Mouse (Mus musculus) brown adipose tissue, adult 24 weeks (tissue): ENCODE measurements around the gene Nhsl2. TPM values are rescaled to one million over a fixed set of nuclear protein-coding genes. Genes with fewer than 3 reads are reported as not detected.

Source experiments
- H3K27ac ChIP-seq: fragments of 200-500 bp; replicated peaks from 2 replicates; pipeline ENCODE4 v1.5.1; 2012; ENCODE audit warnings: low read depth, mild to moderate bottlenecking, low read length
- H3K4me1 ChIP-seq: fragments of 200-500 bp; 2 replicates; pipeline ENCODE4 v1.6.1; 2012; ENCODE audit warnings: low read length, mixed read lengths; ENCODE audit not compliant: control insufficient read depth, insufficient read depth, insufficient read length
- H3K4me3 ChIP-seq: fragments of 200-500 bp; 2 replicates; pipeline ENCODE4 v1.5.1; 2012; ENCODE audit warnings: low read depth, mild to moderate bottlenecking, low read length, moderate library complexity; ENCODE audit not compliant: insufficient read depth
- polyA plus RNA-seq: library from polyadenylated mRNA; stranded (reverse); fragments of >200 nt; gene quantifications from 2 replicates; pipeline ENCODE4 v1.2.4, GENCODE M21; 2012; ENCODE audit not compliant: missing spikeins, insufficient read depth, insufficient read length

Nhsl2 gene
- polyA plus RNA-seq, 1 experiment: 4.6 TPM

- H3K27ac ChIP-seq: no peak overlapping the region
- no peak overlapping the region for H3K4me3 ChIP-seq
- H3K4me1 ChIP-seq: no peaks in the 10 kb centered on the region; the same call in 1 of the 2 replicates
Measured at GRCm38 (mm10) chrX:101986657-101987367, 137.6 kb downstream of the Nhsl2 start.

DNA sequence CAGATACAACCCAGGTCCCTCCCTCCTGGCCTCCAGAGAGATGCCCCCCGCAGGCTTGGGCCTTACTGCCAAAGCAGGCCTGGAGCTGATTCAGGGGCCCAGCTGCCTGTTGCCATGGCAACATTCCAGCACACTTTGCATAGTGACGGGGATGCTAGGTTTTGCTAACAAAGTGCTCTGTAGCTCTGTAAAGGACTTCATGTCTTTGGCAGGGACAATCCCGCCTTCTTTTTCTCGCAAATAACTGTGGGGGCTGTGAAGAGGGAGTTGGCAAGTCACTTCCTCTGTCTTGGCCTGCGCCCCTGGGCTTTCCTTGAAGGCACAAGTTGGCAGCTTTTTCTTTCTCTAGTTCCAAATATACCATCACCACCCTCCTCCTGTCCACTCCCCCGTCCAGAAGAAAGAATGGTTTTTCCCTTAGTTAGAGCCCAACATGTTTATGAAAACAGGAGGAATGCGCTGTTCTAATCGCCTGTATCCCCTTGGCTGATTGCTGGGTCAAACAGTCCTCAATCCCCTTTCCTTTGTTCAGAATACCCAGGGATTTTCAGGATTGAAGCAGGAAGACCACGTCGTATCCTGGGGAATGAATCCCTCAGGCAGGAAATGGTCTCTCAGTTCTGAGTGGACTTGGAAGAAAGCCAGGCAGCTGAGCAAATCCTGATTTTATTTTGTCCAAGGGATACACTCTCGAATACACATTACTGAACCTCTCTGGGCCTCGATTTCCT, 144.8 kb downstream of the Nhsl2 start:
- H3K27ac ChIP-seq: peak overlapping the region; percentile 21
- H3K4me1 ChIP-seq: no peaks in the 10 kb centered on the region; the same call in 1 of the 2 replicates
- no peak overlapping the region for H3K4me3 ChIP-seq

DNA sequence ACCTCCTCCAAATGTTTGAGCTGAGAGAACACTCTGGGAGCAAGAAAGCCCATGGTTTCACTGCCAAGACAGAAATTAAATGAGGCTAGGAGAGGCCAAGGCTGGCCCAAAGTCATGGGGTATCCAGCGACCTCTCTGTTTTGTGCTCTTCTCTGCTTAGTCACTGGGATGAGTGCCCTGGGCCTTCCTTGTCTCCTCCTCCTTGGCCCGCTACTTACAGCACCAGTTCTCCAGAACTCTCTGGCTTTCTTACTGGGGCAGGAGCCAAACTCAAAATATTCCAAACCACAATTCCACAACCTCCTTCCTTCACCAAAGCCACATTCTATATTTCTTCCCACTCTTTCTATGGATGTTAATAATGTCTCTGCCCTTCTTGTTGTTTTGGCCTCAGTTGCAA, 147.5 kb downstream of the Nhsl2 start:
- no peaks in the 10 kb centered on the region; the same call in 1 of the 2 replicates for H3K4me1 ChIP-seq
- H3K27ac ChIP-seq: no peak overlapping the region
- H3K4me3 ChIP-seq: no peak overlapping the region

- Histone ChIP-seq H3K27ac (no peak overlapping the region), H3K4me1 (peaks cover 3% of the 10 kb centered on the region; the same call in 1 of the 2 replicates), H3K4me3 (no peak overlapping the region)
Measured at GRCm38 (mm10) chrX:102003632-102004315, 154.6 kb downstream of the Nhsl2 start.

DNA sequence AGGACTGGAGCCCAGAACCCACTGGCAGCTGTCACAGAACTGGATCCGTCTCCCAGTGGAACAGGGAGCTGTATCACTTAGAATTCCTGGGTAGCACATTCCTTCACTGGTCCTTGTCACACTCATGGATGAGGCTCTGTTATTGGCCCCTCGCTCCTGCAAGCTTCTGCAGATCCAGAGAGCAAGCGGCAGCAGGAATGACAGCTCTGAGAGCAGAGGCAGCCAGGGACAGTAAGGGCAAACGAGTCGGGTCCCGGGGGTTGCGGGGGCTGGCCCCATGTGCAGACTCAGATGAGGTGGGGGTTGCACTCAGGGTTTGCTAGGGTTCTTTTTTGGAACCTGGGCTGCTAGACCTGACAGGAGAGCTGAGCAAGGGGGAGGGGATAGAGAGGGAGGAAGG, 155.2 kb downstream of the Nhsl2 start:
- no peak overlapping the region for H3K27ac ChIP-seq
- no peak overlapping the region for H3K4me3 ChIP-seq

DNA sequence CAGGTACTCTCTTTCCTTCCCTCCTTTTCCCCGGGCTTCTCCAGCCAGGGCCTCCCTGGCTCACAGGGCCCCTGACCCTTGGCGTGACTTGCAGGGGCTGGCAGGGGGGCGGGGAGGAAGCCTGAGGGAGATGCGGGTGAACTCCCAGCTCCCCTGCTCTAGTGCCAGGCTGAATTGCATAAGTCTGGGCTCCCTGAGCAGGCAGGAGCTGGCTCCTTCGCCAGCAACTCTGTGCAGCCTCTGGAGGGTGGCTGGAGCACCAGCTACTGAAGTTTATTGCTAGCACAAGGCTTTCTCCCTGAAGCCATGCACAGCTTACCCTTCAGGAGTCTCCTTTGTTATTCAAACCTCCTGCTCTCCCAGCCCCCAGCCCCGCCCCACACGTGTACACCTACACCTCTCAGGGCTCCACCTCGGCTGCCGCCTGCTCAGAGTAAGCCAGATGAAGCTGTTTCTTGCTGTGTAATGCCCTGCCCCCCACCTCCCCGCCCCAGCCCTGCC, 156.0 kb downstream of the Nhsl2 start:
- Histone ChIP-seq H3K4me3 (no peak overlapping the region), H3K4me1 (peaks cover 3% of the 10 kb centered on the region; the same call in 1 of the 2 replicates), H3K27ac (no peak overlapping the region)

More for the DNA sequence above, 155.2 kb downstream of the Nhsl2 start:
- peaks cover 3% of the 10 kb centered on the region; the same call in 1 of the 2 replicates for H3K4me1 ChIP-seq

DNA sequence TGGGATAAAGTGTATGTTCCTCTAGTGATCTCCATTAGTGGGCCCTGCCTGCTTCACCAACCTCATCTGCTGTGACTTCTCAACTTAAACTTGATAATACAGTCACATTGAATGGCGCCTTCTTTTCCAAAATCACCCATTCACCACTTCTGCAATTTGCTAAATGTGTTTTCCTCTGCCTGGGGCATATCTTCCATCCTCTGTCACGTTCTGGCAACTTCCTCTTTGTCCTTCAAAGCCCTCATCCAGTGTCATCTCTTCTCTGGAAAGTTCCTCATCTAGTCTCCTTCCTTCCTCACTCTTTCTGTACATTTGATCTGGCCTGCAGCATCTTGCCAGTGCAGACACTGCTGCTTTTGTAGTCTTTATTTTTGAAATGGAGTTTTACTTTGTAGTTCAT, 158.8 kb downstream of the Nhsl2 start:
- Histone ChIP-seq H3K4me3 (no peak overlapping the region), H3K4me1 (peaks cover 3% of the 10 kb centered on the region; the same call in 1 of the 2 replicates), H3K27ac (no peak overlapping the region)

DNA sequence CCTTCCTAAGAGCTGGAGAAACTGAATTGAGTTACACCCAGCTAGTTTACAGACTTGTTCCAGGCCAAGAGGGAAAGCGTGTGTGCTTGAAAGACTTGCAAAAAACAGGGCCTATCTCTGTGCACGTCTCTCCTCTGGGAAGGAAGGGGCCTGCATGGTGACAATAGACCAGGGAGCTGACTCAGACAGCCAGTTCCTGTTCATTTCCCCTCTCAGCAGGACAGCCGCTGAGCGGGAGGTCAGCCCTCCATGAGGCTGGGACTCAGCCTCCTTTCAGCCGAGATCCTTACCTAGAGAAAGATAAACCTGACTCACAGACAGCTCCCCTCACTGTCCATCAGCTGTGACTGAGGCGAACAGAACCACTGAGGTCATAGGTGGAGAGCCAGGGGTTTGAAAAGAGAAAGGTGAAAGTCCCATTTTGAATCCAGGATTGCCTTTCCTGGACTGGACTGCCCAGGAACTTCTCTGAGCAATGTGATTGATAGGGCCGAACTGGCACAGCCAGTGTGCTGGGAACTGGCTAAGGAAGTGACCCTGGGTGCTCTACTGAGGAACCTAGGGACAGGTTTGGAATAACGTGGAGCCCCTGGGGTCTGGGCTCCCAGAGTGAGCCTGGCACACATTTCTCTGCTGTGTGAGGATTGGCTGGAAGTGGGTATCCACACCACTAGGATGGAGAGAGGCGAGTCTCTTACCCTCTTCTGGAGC, 168.2 kb downstream of the Nhsl2 start:
- peak overlapping the region; percentile 97 for H3K27ac ChIP-seq
- peak overlapping the region; percentile 71 for H3K4me3 ChIP-seq
- peaks cover 16% of the 10 kb centered on the region for H3K4me1 ChIP-seq

- Histone ChIP-seq H3K27ac (peak overlapping the region; percentile 23; the same call in 1 of the 2 replicates), H3K4me1 (peaks cover 16% of the 10 kb centered on the region), H3K4me3 (peak overlapping the region; percentile 71)
Measured at GRCm38 (mm10) chrX:102018890-102019289, 169.7 kb downstream of the Nhsl2 start.

DNA sequence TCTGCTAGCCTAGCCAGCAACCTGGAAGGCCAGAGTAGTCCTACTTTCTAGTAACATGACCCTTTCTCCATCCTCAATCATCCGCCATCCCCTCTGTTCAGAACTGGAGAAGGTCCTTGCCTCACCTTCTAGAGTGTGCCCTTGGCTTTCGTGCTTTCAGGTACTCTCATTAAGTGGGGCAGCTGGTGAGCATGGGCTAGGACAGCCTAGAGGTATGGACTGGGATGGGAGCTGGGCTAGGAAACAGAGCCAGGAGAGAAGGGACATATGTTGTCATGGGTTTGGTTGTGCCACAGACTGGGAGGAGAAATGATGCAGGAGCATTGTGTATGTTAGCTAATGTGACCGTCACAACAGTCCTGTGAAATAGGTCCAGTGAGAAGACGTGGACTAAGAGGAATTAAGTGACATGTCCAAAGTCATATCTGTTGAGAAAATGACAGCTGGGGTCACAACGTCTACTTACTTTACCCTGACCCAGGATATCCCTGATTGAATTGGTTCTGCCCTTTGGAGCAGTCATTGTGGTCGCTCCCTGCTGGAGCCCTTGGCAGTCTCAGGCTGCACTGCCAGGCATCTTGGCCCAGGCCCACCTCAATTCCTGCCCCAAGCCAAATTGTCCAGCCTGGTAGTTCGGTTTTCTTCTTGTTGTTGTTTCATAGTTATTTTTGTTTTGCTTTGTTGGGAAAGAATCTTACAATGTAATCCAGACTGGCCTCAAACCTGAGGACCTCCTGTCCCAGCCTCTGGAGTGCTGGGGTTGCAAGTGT, 170.5 kb downstream of the Nhsl2 start:
- peak overlapping the region; percentile 37 for H3K27ac ChIP-seq
- peaks cover 16% of the 10 kb centered on the region for H3K4me1 ChIP-seq
- peak overlapping the region; percentile 28 for H3K4me3 ChIP-seq

GRCm38 (mm10) chrX:102024976-102025375, 175.8 kb downstream of the Nhsl2 start:
- H3K27ac ChIP-seq: no peak overlapping the region
- H3K4me3 ChIP-seq: no peak overlapping the region
- H3K4me1 ChIP-seq: peaks cover 4% of the 10 kb centered on the region; the same call in 1 of the 2 replicates

DNA sequence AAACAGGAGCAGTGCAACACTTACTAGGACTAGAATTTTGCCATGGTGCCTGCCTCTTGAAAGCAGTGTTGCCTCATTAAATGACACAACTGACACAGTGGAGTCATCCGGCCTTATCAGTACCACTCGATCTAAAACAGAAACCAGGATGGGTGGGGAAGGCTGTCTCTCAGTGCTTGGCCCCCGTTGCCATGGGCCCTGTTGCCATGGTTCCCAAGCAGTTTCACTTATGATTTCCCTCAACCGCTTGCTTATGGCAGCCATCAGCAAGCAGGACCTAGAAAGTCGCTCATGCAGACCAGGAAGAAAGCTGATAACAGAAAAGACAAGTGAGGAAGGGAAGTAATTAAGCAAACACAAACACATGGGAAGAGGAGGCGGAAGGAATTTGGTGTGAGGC, 182.7 kb downstream of the Nhsl2 start:
- no peak overlapping the region for H3K4me3 ChIP-seq
- no peak overlapping the region for H3K27ac ChIP-seq

GRCm38 (mm10) chrX:102032431-102032830, 183.2 kb downstream of the Nhsl2 start:
- H3K4me1 ChIP-seq: peaks cover 16% of the 10 kb centered on the region
- H3K27ac ChIP-seq: no peak overlapping the region
- H3K4me3 ChIP-seq: no peak overlapping the region

More for the DNA sequence above, 182.7 kb downstream of the Nhsl2 start:
- peaks cover 11% of the 10 kb centered on the region for H3K4me1 ChIP-seq

GRCm38 (mm10) chrX:102033566-102033965, 184.4 kb downstream of the Nhsl2 start:
- Histone ChIP-seq H3K4me3 (no peak overlapping the region), H3K4me1 (peaks cover 16% of the 10 kb centered on the region), H3K27ac (no peak overlapping the region)
